Mouse (Mus musculus) C2C12 (cell line): ENCODE measurements at regions not wholly inside any gene's neighbourhood (a gene's known extent, or its start where the extent isn't known, plus 50 kb on each side); places are given as distances from the start of the nearest gene placed in this dataset.

Experiments
- CTCF ChIP-seq: IDR thresholded peaks from one replicate; pipeline ENCODE4 v1.5.1; 2011; ENCODE audit not compliant: control insufficient read depth, insufficient read depth, insufficient read length
- USF1 ChIP-seq: IDR thresholded peaks from one replicate; pipeline ENCODE4 v1.6.1; 2011; ENCODE audit warnings: low read depth, mild to moderate bottlenecking, control low read depth, moderate library complexity

- TF ChIP-seq CTCF (no peak), USF1 (peak; percentile 79)
These were observed 162.4 kb upstream of the Akr1e1 start for GRCm38 (mm10) chr13:4771120-4772075.
